Mouse (Mus musculus): ENCODE results near the gene Galns. TPM values are rescaled to one million over a fixed set of nuclear protein-coding genes. Genes with fewer than 3 reads are reported as not detected.
"Not testable (repeated sequence)": the region's sequence is repeated elsewhere in the genome, so short reads cannot be mapped to it uniquely, and the experiment has no call there.

The Galns gene
- polyA plus RNA-seq, 1 experiment from 2014 or later, result 9.0 TPM

GRCm38 (mm10) chr8:122584981-122585380 lies 26.3 kb downstream of the Galns start:
- Histone ChIP-seq H3K4me2 (no peak overlapping the region), H3K9ac (no peak overlapping the region), H3K4me3 (no peak overlapping the region), H3K4me1 (no peaks in the 10 kb centered on the region), H3K27me3 (replicated peaks) (no peaks in the 10 kb centered on the region), H3K27ac (no peak overlapping the region), H3K9me3 (no peaks in the 10 kb centered on the region), H3K36me3 (replicated peaks) (no peaks in the 10 kb centered on the region)
- WGBS, result 86% methylated on average over 9 of the region's 9 CpGs
- no peak for ATAC-seq (replicated peaks)

GRCm38 (mm10) chr8:122580926-122581325 lies 30.3 kb downstream of the Galns start:
- peaks cover 11% of the 10 kb centered on the region for H3K4me1 ChIP-seq
- H3K9me3 ChIP-seq, result no peaks in the 10 kb centered on the region
- no peak for ATAC-seq (replicated peaks)
- H3K36me3 ChIP-seq (replicated peaks), result no peaks in the 10 kb centered on the region
- H3K27ac ChIP-seq, result no peak overlapping the region
- WGBS, result 84% methylated on average over 13 of the region's 15 CpGs
- H3K9ac ChIP-seq, result no peak overlapping the region
- H3K27me3 ChIP-seq (replicated peaks), result no peaks in the 10 kb centered on the region
- no peak overlapping the region for H3K4me2 ChIP-seq
- no peak overlapping the region for H3K4me3 ChIP-seq

- Histone ChIP-seq H3K4me2 (no peak overlapping the region), H3K9me3 (no peaks in the 10 kb centered on the region), H3K36me3 (replicated peaks) (no peaks in the 10 kb centered on the region), H3K9ac (no peak overlapping the region), H3K4me3 (no peak overlapping the region), H3K27me3 (replicated peaks) (no peaks in the 10 kb centered on the region), H3K4me1 (peaks cover 28% of the 10 kb centered on the region), H3K27ac (no peak overlapping the region)
- 35% methylated on average over 7 of the region's 7 CpGs for WGBS
- no peak for ATAC-seq (replicated peaks)
Measured at GRCm38 (mm10) chr8:122579196-122579595, 32.1 kb downstream of the Galns start.

- WGBS, result 41% methylated on average over 10 of the region's 10 CpGs
- Histone ChIP-seq H3K36me3 (replicated peaks) (no peaks in the 10 kb centered on the region), H3K27ac (peak overlapping the region; percentile 75), H3K4me2 (peak overlapping the region; percentile 87), H3K4me1 (peaks cover 33% of the 10 kb centered on the region), H3K9me3 (no peaks in the 10 kb centered on the region), H3K27me3 (replicated peaks) (no peaks in the 10 kb centered on the region), H3K9ac (peak overlapping the region; percentile 83), H3K4me3 (peak overlapping the region; percentile 63)
- peak; percentile 55 for ATAC-seq (replicated peaks)
Measured at GRCm38 (mm10) chr8:122577116-122577515, 34.1 kb downstream of the Galns start.

GRCm38 (mm10) chr8:122576648-122577022 lies 34.6 kb downstream of the Galns start, which contains the start of gene Aprt:
Gene Aprt (minus strand): TSS chr8:122576909.
- peak; percentile 93 for ATAC-seq (replicated peaks)
- H3K9ac ChIP-seq, result peak within 1 kb of the TSS; percentile 83
- peak within 1 kb of the TSS; percentile 87 for H3K4me2 ChIP-seq
- H3K27me3 ChIP-seq (replicated peaks), result no peaks in the 10 kb centered on the region
- H3K9me3 ChIP-seq, result no peaks in the 10 kb centered on the region
- no peaks in the 10 kb centered on the region for H3K36me3 ChIP-seq (replicated peaks)
- WGBS, result under 1% methylated on average over 39 of the region's 39 CpGs
- H3K27ac ChIP-seq, result peak within 1 kb of the TSS; percentile 75
- H3K4me1 ChIP-seq, result peaks cover 33% of the 10 kb centered on the region
- peak within 1 kb of the TSS; percentile 63 for H3K4me3 ChIP-seq

- peak overlapping the region; percentile 63 for H3K4me3 ChIP-seq
- H3K9me3 ChIP-seq, result no peaks in the 10 kb centered on the region
- peak overlapping the region; percentile 87 for H3K4me2 ChIP-seq
- H3K9ac ChIP-seq, result peak overlapping the region; percentile 83
- peak; percentile 51 for ATAC-seq (replicated peaks)
- no peaks in the 10 kb centered on the region for H3K36me3 ChIP-seq (replicated peaks)
- H3K27me3 ChIP-seq (replicated peaks), result no peaks in the 10 kb centered on the region
- peaks cover 33% of the 10 kb centered on the region for H3K4me1 ChIP-seq
- H3K27ac ChIP-seq, result peak overlapping the region; percentile 75
- 19% methylated on average over 21 of the region's 21 CpGs for WGBS
Measured at GRCm38 (mm10) chr8:122575735-122576647, 35.3 kb downstream of the Galns start.

GRCm38 (mm10) chr8:122575286-122575685 lies 36.0 kb downstream of the Galns start:
- no peaks in the 10 kb centered on the region for H3K27me3 ChIP-seq (replicated peaks)
- no peaks in the 10 kb centered on the region for H3K9me3 ChIP-seq
- H3K4me1 ChIP-seq, result peaks cover 33% of the 10 kb centered on the region
- H3K4me2 ChIP-seq, result peak overlapping the region; percentile 87
- H3K4me3 ChIP-seq, result peak overlapping the region; percentile 63; the same call in 1 of the 2 replicates
- H3K9ac ChIP-seq, result no peak overlapping the region
- H3K27ac ChIP-seq, result no peak overlapping the region
- no peaks in the 10 kb centered on the region for H3K36me3 ChIP-seq (replicated peaks)
- no peak for ATAC-seq (replicated peaks)
- 74% methylated on average over 8 of the region's 8 CpGs for WGBS

GRCm38 (mm10) chr8:122574667-122575251 lies 36.5 kb downstream of the Galns start:
- H3K9me3 ChIP-seq, result no peaks in the 10 kb centered on the region
- H3K4me1 ChIP-seq, result peaks cover 33% of the 10 kb centered on the region
- no peak overlapping the region for H3K4me3 ChIP-seq
- ATAC-seq (replicated peaks), result no peak
- no peak overlapping the region for H3K9ac ChIP-seq
- WGBS, result 55% methylated on average over 10 of the region's 10 CpGs
- H3K27ac ChIP-seq, result no peak overlapping the region
- no peaks in the 10 kb centered on the region for H3K27me3 ChIP-seq (replicated peaks)
- peak overlapping the region; percentile 87; the same call in 1 of the 2 replicates for H3K4me2 ChIP-seq
- H3K36me3 ChIP-seq (replicated peaks), result no peaks in the 10 kb centered on the region

GRCm38 (mm10) chr8:122574264-122574663 lies 37.0 kb downstream of the Galns start:
- Histone ChIP-seq H3K4me1 (peaks cover 33% of the 10 kb centered on the region), H3K9ac (no peak overlapping the region), H3K36me3 (replicated peaks) (no peaks in the 10 kb centered on the region), H3K4me2 (no peak overlapping the region), H3K4me3 (no peak overlapping the region), H3K9me3 (no peaks in the 10 kb centered on the region), H3K27me3 (replicated peaks) (no peaks in the 10 kb centered on the region), H3K27ac (no peak overlapping the region)
- ATAC-seq (replicated peaks), result no peak
- WGBS, result 60% methylated on average over 3 of the region's 3 CpGs

- Histone ChIP-seq H3K27ac (no peak overlapping the region), H3K27me3 (replicated peaks) (no peaks in the 10 kb centered on the region), H3K4me3 (no peak overlapping the region), H3K4me2 (no peak overlapping the region), H3K36me3 (replicated peaks) (no peaks in the 10 kb centered on the region), H3K9ac (no peak overlapping the region), H3K9me3 (no peaks in the 10 kb centered on the region), H3K4me1 (peaks cover 37% of the 10 kb centered on the region)
- WGBS, result 53% methylated on average over 9 of the region's 9 CpGs
- no peak for ATAC-seq (replicated peaks)
Measured at GRCm38 (mm10) chr8:122573577-122573976, 37.7 kb downstream of the Galns start.

- H3K36me3 ChIP-seq (replicated peaks); H3K9ac ChIP-seq; H3K9me3 ChIP-seq; H3K27ac ChIP-seq; H3K4me2 ChIP-seq; ATAC-seq (replicated peaks); H3K4me3 ChIP-seq; H3K27me3 ChIP-seq (replicated peaks): not testable (repeated sequence)
- 29% methylated on average over 4 of the region's 4 CpGs for WGBS
- H3K4me1 ChIP-seq, result peaks cover 41% of the 10 kb centered on the region
Measured at GRCm38 (mm10) chr8:122573176-122573575, 38.1 kb downstream of the Galns start.

- ATAC-seq (replicated peaks), result no peak
- no peak overlapping the region for H3K9ac ChIP-seq
- H3K4me1 ChIP-seq, result peaks cover 42% of the 10 kb centered on the region
- whole genome bisulfite sequencing, result 88% methylated on average over 3 of the region's 3 CpGs
- no peaks in the 10 kb centered on the region for H3K9me3 ChIP-seq
- H3K36me3 ChIP-seq (replicated peaks), result no peaks in the 10 kb centered on the region
- H3K4me2 ChIP-seq, result no peak overlapping the region
- no peaks in the 10 kb centered on the region for H3K27me3 ChIP-seq (replicated peaks)
- H3K4me3 ChIP-seq, result no peak overlapping the region
- H3K27ac ChIP-seq, result no peak overlapping the region
Measured at GRCm38 (mm10) chr8:122572751-122573150, 38.5 kb downstream of the Galns start.

Data from midbrain, embryonic 15.5 days (tissue).